Mouse (Mus musculus): Measurements from ENCODE around the gene Map2. TPM values are rescaled to one million over a fixed set of nuclear protein-coding genes. Genes with fewer than 3 reads are reported as not detected.

The Map2 gene
- polyA plus RNA-seq, 1 experiment from 2014 or later = 3.8 TPM

DNA sequence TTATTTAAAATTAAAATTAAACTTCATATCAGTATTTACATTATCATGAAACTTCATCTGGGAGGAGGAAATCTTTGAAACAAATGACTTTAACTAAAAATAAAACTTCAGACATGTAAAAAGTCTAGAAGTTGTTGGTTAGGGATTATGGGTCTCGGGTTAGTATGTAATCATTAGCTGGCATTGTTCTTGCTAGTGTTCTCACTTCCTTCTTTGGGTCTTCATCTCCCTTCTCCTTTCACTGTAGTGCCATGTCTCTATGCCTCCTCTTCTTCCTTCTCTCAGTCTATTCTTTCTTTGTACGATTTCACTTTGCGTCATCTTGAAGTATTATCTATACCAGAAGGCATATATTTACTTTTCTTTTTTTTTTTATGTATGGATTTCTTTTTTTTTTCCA is 55.3 kb downstream of the Map2 start:
- 82% methylated on average over 3 of the region's 3 CpGs for WGBS
- DNase-seq (ENCODE audit: low spot score) = no peak
- no peak overlapping the region for H3K4me3 ChIP-seq (ENCODE audit: low read depth, low read length)
- ATAC-seq (ENCODE audit: low FRiP score, low TSS enrichment) = no peak
- H3K27ac ChIP-seq (replicated peaks) = no peak overlapping the region
- no peak overlapping the region for H3K4me2 ChIP-seq (replicated peaks; ENCODE audit: low read depth)
- H3K9ac ChIP-seq (ENCODE audit: low read length) = no peak overlapping the region
- no peaks in the 10 kb centered on the region for H3K36me3 ChIP-seq (ENCODE audit: control insufficient read depth, insufficient read depth, low read length)
- no peaks in the 10 kb centered on the region for H3K4me1 ChIP-seq (replicated peaks; ENCODE audit: control insufficient read depth, insufficient read depth)
- no peaks in the 10 kb centered on the region for H3K27me3 ChIP-seq (ENCODE audit: control insufficient read depth, insufficient read depth, low read length)
- TF ChIP-seq CTCF (IDR thresholded peaks at IDR 0.05; ENCODE audit: low read depth) (no peak), EP300 (optimal IDR thresholded peaks at IDR 0.05) (no peak)
- no peaks in the 10 kb centered on the region for H3K9me3 ChIP-seq (ENCODE audit: control insufficient read depth, low read length)

DNA sequence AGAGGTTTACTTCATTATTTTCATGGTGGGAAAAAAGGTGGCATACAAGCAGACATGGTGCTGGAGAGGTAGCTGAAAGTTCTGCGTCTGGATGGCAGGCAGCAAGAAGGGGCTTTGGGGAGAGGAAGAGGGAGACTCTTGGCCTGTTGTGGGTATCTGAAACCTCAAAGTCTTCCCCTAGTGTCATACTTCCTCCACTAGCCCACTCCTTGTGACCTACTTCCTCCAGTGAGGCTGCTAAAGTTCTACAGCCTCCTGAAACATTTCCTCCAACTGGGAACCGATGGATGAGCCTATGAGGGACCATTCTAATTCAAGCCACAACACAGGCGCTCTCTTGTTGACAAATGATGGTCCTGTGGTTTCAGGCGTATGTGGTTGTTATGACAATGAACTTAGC is 56.9 kb downstream of the Map2 start:
- no peaks in the 10 kb centered on the region for H3K27me3 ChIP-seq (ENCODE audit: control insufficient read depth, insufficient read depth, low read length)
- H3K27ac ChIP-seq (replicated peaks) = no peak overlapping the region
- TF ChIP-seq EP300 (optimal IDR thresholded peaks at IDR 0.05) (no peak), CTCF (IDR thresholded peaks at IDR 0.05; ENCODE audit: low read depth) (no peak)
- ATAC-seq (ENCODE audit: low FRiP score, low TSS enrichment) (no peak), DNase-seq (ENCODE audit: low spot score) (no peak)
- H3K9ac ChIP-seq (ENCODE audit: low read length) = no peak overlapping the region
- WGBS = 89% methylated on average over 4 of the region's 4 CpGs
- no peaks in the 10 kb centered on the region for H3K36me3 ChIP-seq (ENCODE audit: control insufficient read depth, insufficient read depth, low read length)
- H3K4me2 ChIP-seq (replicated peaks; ENCODE audit: low read depth) = no peak overlapping the region
- H3K9me3 ChIP-seq (ENCODE audit: control insufficient read depth, low read length) = no peaks in the 10 kb centered on the region
- no peak overlapping the region for H3K4me3 ChIP-seq (ENCODE audit: low read depth, low read length)
- H3K4me1 ChIP-seq (replicated peaks; ENCODE audit: control insufficient read depth, insufficient read depth) = no peaks in the 10 kb centered on the region

DNA sequence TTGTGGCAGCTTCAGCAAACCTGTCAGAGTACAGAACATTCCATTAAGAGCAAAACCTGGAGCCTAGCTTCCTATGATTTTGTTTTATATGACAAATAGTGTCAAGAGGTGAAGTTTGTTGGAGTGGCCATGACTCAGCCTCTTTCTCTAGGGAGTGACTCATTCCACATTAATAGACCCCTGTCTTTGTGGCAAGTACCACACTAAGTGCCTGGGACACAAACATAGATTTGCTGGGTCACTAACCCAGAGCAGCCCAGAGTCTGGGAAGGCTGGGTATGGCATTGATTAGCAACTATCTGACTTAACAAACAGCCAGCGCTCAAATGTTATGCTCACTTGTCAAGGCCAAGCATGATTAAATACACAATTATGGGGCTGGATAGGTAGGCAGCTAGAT is 69.8 kb downstream of the Map2 start:
- ATAC-seq (ENCODE audit: low FRiP score, low TSS enrichment) = peak; percentile 83
- no peak overlapping the region for H3K4me3 ChIP-seq (ENCODE audit: low read depth, low read length)
- no peak for TF ChIP-seq EP300 (optimal IDR thresholded peaks at IDR 0.05)
- TF ChIP-seq CTCF (IDR thresholded peaks at IDR 0.05; ENCODE audit: low read depth) = no peak
- no peak overlapping the region for H3K4me2 ChIP-seq (replicated peaks; ENCODE audit: low read depth)
- peak; percentile 19 for DNase-seq (ENCODE audit: low spot score)
- H3K9ac ChIP-seq (ENCODE audit: low read length) = no peak overlapping the region
- no peak overlapping the region for H3K27ac ChIP-seq (replicated peaks)
- H3K27me3 ChIP-seq (ENCODE audit: control insufficient read depth, insufficient read depth, low read length) = no peaks in the 10 kb centered on the region
- 23% methylated on average over 1 of the region's 1 CpGs for WGBS
- H3K4me1 ChIP-seq (replicated peaks; ENCODE audit: control insufficient read depth, insufficient read depth) = no peaks in the 10 kb centered on the region
- no peaks in the 10 kb centered on the region for H3K9me3 ChIP-seq (ENCODE audit: control insufficient read depth, low read length)
- no peaks in the 10 kb centered on the region for H3K36me3 ChIP-seq (ENCODE audit: control insufficient read depth, insufficient read depth, low read length)

- Histone ChIP-seq H3K4me2 (replicated peaks; ENCODE audit: low read depth) (peak overlapping the region; percentile 1; the same call in 1 of the 2 replicates), H3K36me3 (ENCODE audit: control insufficient read depth, insufficient read depth, low read length) (no peaks in the 10 kb centered on the region), H3K9me3 (ENCODE audit: control insufficient read depth, low read length) (no peaks in the 10 kb centered on the region), H3K27me3 (ENCODE audit: control insufficient read depth, insufficient read depth, low read length) (no peaks in the 10 kb centered on the region), H3K4me1 (replicated peaks; ENCODE audit: control insufficient read depth, insufficient read depth) (no peaks in the 10 kb centered on the region), H3K27ac (replicated peaks) (no peak overlapping the region), H3K9ac (ENCODE audit: low read length) (no peak overlapping the region), H3K4me3 (ENCODE audit: low read depth, low read length) (no peak overlapping the region)
- WGBS = 8% methylated on average over 4 of the region's 4 CpGs
- no peak for DNase-seq (ENCODE audit: low spot score)
- no peak for ATAC-seq (ENCODE audit: low FRiP score, low TSS enrichment)
- TF ChIP-seq EP300 (optimal IDR thresholded peaks at IDR 0.05) (no peak), CTCF (IDR thresholded peaks at IDR 0.05; ENCODE audit: low read depth) (no peak)
These were observed 76.7 kb downstream of the Map2 start for GRCm38 (mm10) chr1:66251649-66252332.

DNA sequence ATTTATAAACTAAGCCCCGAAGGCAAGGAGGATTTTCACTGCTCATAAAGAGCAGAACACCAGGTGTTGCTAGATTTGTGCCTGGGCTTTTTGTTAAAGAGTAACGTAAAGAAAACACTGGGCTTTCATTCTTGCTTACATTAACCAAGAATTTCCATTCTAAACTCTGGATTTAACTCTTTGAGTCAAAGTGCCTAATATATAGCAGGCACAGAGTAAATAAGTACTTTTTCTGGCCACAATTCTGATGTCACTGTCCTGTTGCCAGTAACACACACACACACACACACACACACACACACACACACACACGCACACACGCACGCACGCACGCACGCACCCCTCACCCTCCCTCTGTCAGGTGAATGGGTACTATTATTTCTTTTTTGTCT is 77.3 kb downstream of the Map2 start:
- Histone ChIP-seq H3K9me3 (ENCODE audit: control insufficient read depth, low read length) (no peaks in the 10 kb centered on the region), H3K4me2 (replicated peaks; ENCODE audit: low read depth) (peak overlapping the region; percentile 1; the same call in 1 of the 2 replicates), H3K4me3 (ENCODE audit: low read depth, low read length) (no peak overlapping the region), H3K4me1 (replicated peaks; ENCODE audit: control insufficient read depth, insufficient read depth) (no peaks in the 10 kb centered on the region), H3K36me3 (ENCODE audit: control insufficient read depth, insufficient read depth, low read length) (no peaks in the 10 kb centered on the region), H3K27me3 (ENCODE audit: control insufficient read depth, insufficient read depth, low read length) (no peaks in the 10 kb centered on the region), H3K27ac (replicated peaks) (no peak overlapping the region), H3K9ac (ENCODE audit: low read length) (no peak overlapping the region)
- no peak for DNase-seq (ENCODE audit: low spot score)
- TF ChIP-seq EP300 (optimal IDR thresholded peaks at IDR 0.05) = no peak
- ATAC-seq (ENCODE audit: low FRiP score, low TSS enrichment) = no peak
- 32% methylated on average over 8 of the region's 8 CpGs for WGBS

DNA sequence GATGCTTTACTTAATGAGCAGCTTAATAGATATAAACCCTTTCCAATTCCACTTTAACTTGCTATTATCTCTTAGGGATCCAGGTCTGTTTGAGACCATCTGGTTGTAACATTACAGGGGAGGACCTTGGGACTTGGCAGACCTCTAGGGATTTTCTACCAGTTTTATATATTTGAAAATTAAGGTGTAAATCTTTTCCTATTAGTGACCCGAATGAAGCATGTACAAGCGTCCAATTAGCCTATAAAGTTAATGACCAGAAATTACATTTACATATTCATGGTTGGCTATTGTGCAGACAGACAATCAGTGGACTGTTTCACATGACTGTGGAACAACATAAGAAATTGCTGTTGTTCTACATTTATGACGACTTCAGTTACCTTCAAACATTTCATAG is 88.1 kb downstream of the Map2 start:
- no peak overlapping the region for H3K4me2 ChIP-seq (replicated peaks; ENCODE audit: low read depth)
- ATAC-seq (ENCODE audit: low FRiP score, low TSS enrichment) = no peak
- TF ChIP-seq EP300 (optimal IDR thresholded peaks at IDR 0.05) (no peak), CTCF (IDR thresholded peaks at IDR 0.05; ENCODE audit: low read depth) (no peak)
- H3K27me3 ChIP-seq (ENCODE audit: control insufficient read depth, insufficient read depth, low read length) = no peaks in the 10 kb centered on the region
- no peaks in the 10 kb centered on the region for H3K4me1 ChIP-seq (replicated peaks; ENCODE audit: control insufficient read depth, insufficient read depth)
- H3K27ac ChIP-seq (replicated peaks) = no peak overlapping the region
- H3K36me3 ChIP-seq (ENCODE audit: control insufficient read depth, insufficient read depth, low read length) = no peaks in the 10 kb centered on the region
- H3K9me3 ChIP-seq (ENCODE audit: control insufficient read depth, low read length) = no peaks in the 10 kb centered on the region
- H3K4me3 ChIP-seq (ENCODE audit: low read depth, low read length) = no peak overlapping the region
- DNase-seq (ENCODE audit: low spot score) = no peak
- 90% methylated on average over 3 of the region's 3 CpGs for WGBS
- H3K9ac ChIP-seq (ENCODE audit: low read length) = no peak overlapping the region
